Mouse (Mus musculus) liver, embryonic 16.5 days (tissue): ENCODE results near the gene Abhd14b. TPM values are rescaled to one million over a fixed set of nuclear protein-coding genes. Genes with fewer than 3 reads are reported as not detected.

ENCODE experiments used
- ATAC-seq: fragments of 200-750 bp; cut with Nextera tagmentation; 2 replicates; pipeline ENCODE4 v1.8.0; 2017; ENCODE audit warnings: low read depth, mild to moderate bottlenecking, moderate number of reproducible peaks, moderate library complexity
- H3K27ac ChIP-seq: fragments of 300-500 bp; sonication (generic); 2 replicates; pipeline ENCODE4 v1.5.1; 2014; ENCODE audit warnings: mild to moderate bottlenecking, low read length
- H3K27me3 ChIP-seq: fragments of 300-500 bp; sonication (generic); 2 replicates; pipeline ENCODE4 v1.6.1; 2014; ENCODE audit warnings: low read depth, low read length, mixed read lengths; ENCODE audit not compliant: control insufficient read depth, insufficient read depth
- H3K36me3 ChIP-seq: fragments of 300-500 bp; sonication (generic); 2 replicates; pipeline ENCODE4 v1.6.1; 2014; ENCODE audit warnings: mild to moderate bottlenecking; ENCODE audit not compliant: control insufficient read depth, insufficient read depth
- H3K4me1 ChIP-seq: fragments of 300-500 bp; sonication (generic); 2 replicates; pipeline ENCODE4 v1.6.1; 2014; ENCODE audit warnings: low read depth, low read length, mixed read lengths; ENCODE audit not compliant: control insufficient read depth
- H3K4me2 ChIP-seq: fragments of 300-500 bp; sonication (generic); 2 replicates; pipeline ENCODE4 v1.6.1; 2014; ENCODE audit warnings: low read depth, low read length, mixed read lengths
- H3K4me3 ChIP-seq: fragments of 300-500 bp; sonication (generic); 2 replicates; pipeline ENCODE4 v1.5.1; 2014; ENCODE audit warnings: low read depth, mild to moderate bottlenecking, low read length
- H3K9ac ChIP-seq: fragments of 300-500 bp; sonication (generic); 2 replicates; pipeline ENCODE4 v1.6.1; 2014; ENCODE audit warnings: low read depth, low read length
- H3K9me3 ChIP-seq: fragments of 300-500 bp; sonication (generic); replicated peaks from 2 replicates; pipeline ENCODE4 v1.6.1; 2016; ENCODE audit warnings: low read length; ENCODE audit not compliant: control insufficient read depth
- WGBS: fragments of 180-500 bp; shearing (Covaris S2); extraction: QIAGEN DNeasy Blood & Tissue Kit; methylation state at CpG from one replicate; pipeline ENCODE4 v1.1.7; 2014; ENCODE audit not compliant: insufficient replicate concordance; 5-methylcytosine and 5-hydroxymethylcytosine counted together
- polyA plus RNA-seq: library from polyadenylated mRNA; unstranded; fragments of >200 nt; fragmentation: Nextera tagmentation; extraction: Ambion mirVana; gene quantifications from 2 replicates; pipeline ENCODE4 v1.2.1, GENCODE M21; 2015

The Abhd14b gene
- polyA plus RNA-seq, 1 experiment from 2014 or later = 37.5 TPM

DNA sequence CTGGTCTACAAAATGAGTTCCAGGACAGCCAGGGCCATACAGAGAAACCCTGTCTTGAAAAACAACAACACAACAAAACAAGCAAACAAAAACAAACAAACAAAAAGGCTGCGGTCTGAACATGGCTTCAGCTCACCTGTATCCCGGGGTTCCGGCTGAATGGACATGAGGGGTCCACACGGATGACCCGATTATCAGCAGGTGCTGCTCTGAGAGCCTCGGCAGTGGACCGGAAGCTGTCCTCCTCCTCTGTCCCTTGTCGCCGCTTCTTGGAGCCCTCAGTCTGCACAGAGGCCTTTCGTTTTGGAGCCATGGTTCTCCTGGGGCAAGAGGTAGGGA is 28.4 kb downstream of the Abhd14b start, which contains the start of gene Rrp9:
Gene Rrp9 (plus strand): TSS at position 301 of the 339 bp plus-strand sequence.
- Histone ChIP-seq H3K36me3 (no peaks in the 10 kb centered on the region; the same call in 1 of the 2 replicates), H3K9ac (peak within 1 kb of the TSS; percentile 39), H3K27ac (peak within 1 kb of the TSS; percentile 7; the same call in 1 of the 2 replicates), H3K4me3 (peak within 1 kb of the TSS; percentile 16; the same call in 1 of the 2 replicates), H3K4me2 (peak within 1 kb of the TSS; percentile 91), H3K4me1 (peaks cover 30% of the 10 kb centered on the region), H3K27me3 (no peaks in the 10 kb centered on the region), H3K9me3 (no peaks in the 10 kb centered on the region)
- ATAC-seq = no peak
- WGBS = 56% methylated on average over 10 of the region's 10 CpGs

DNA sequence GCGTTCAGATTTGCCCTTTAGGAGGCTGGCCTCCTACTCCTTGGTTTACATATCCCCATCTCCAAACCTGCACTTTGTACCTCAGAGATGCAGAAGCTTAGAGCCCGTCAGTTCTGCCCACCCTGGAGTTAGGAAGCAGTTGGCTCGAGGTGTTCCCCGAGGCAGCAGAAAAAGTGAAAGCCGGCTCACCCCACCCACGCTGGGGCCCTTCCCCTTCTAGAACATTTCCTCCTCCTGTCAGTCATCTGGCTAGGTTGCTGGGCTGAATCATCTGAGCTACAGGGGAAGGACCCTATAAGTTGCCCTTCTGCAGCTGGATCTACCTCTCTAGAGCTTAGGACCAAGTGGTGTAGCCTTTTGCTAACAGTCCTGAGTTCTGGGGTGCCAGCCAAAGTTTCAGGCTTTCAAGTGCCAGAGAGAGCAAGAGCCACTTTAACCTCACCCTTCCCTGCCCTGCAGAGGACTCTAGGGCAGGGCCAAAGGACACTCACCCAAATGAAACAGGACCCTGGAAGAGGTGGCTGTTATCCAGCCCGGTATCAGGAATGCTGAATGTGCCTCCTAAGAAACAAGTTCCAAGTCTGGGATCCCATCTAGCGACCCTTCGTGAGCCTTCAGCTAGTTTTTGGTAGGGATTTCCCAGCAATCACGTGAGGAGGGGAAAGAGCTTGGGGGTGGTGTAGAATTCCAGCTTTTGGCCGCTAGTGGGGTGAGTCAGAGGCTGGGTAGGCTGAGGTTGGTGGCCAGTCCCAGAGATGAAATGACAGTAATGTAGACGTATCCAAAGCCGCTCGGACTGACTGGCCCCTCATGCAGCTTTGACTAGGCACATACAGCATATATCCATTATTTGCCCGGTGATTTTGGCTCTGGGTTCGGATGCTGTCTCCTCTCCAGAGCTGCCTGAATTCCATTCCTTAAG is 29.0 kb downstream of the Abhd14b start:
- H3K4me3 ChIP-seq = peak overlapping the region; percentile 16; the same call in 1 of the 2 replicates
- H3K9ac ChIP-seq = peak overlapping the region; percentile 39
- H3K27ac ChIP-seq = peak overlapping the region; percentile 7; the same call in 1 of the 2 replicates
- peaks cover 30% of the 10 kb centered on the region for H3K4me1 ChIP-seq
- 0 out of 2 replicates have a peak, but pooled peaks have one; percentile 0 for ATAC-seq
- H3K9me3 ChIP-seq = no peaks in the 10 kb centered on the region
- H3K36me3 ChIP-seq = no peaks in the 10 kb centered on the region; the same call in 1 of the 2 replicates
- no peaks in the 10 kb centered on the region for H3K27me3 ChIP-seq
- H3K4me2 ChIP-seq = peak overlapping the region; percentile 91
- 14% methylated on average over 16 of the region's 16 CpGs for WGBS

DNA sequence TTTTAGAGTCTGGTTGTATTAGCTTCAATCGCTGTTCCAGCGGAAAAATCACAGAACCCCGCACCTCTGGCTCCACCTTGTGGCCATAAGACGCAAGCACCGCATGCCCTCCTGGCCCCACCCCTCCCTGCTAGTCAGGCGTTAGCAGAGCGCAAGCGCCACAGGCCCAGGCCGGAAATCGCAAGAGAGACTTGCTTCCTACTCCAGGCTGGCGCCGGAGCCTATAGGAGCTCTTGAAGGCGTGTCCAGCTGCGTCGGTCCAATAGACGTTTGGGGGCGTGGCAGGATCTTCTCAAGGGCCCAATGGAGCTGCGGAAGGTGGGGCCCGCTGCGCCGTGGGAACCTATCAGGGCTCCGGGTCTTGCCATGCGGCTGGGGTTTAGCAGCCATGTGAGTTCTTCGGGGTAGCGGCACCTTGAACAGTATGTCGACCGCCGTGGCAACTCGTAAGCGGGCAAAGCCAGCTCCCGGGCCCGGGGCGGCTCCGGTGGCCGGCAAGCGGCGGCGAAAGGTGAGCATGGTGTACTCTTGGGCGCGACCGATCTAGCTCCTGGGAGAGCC is 29.7 kb downstream of the Abhd14b start, which contains the start of gene Parp3:
Gene Parp3 (minus strand): TSS at position 26 of the 561 bp plus-strand sequence.
- Histone ChIP-seq H3K9ac (peak within 1 kb of the TSS; percentile 46), H3K27ac (peak within 1 kb of the TSS; percentile 7; the same call in 1 of the 2 replicates), H3K9me3 (no peaks in the 10 kb centered on the region), H3K36me3 (no peaks in the 10 kb centered on the region; the same call in none of the 2 replicates), H3K4me1 (peaks cover 30% of the 10 kb centered on the region), H3K27me3 (no peaks in the 10 kb centered on the region), H3K4me3 (peak within 1 kb of the TSS; percentile 67), H3K4me2 (peak within 1 kb of the TSS; percentile 91)
- WGBS = under 1% methylated on average over 41 of the region's 41 CpGs
- ATAC-seq = peak; percentile 98

DNA sequence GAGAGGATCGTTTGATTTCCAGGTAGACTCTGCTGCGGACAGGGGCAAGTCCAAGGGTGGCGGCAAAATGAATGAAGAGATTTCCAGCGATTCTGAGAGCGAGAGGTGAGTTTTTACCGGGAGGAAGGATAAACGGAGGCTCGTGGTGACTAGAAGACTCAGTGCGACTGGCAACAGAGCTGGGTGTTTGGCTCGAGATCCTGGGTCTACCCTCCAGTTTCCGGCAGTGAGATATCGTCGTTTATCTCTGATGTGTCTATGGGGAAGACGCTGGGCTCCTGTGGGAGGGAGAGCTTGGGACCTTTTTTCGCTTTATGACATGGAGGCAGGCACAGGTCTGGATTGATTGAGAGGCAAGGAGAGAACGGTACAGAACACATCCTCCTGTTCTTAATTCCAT is 30.4 kb downstream of the Abhd14b start:
- Histone ChIP-seq H3K4me2 (peak overlapping the region; percentile 91), H3K36me3 (no peaks in the 10 kb centered on the region; the same call in none of the 2 replicates), H3K9ac (peak overlapping the region; percentile 46), H3K9me3 (no peaks in the 10 kb centered on the region), H3K4me3 (peak overlapping the region; percentile 67), H3K27ac (no peak overlapping the region), H3K4me1 (peaks cover 30% of the 10 kb centered on the region), H3K27me3 (no peaks in the 10 kb centered on the region)
- no peak for ATAC-seq
- under 1% methylated on average over 16 of the region's 16 CpGs for WGBS

DNA sequence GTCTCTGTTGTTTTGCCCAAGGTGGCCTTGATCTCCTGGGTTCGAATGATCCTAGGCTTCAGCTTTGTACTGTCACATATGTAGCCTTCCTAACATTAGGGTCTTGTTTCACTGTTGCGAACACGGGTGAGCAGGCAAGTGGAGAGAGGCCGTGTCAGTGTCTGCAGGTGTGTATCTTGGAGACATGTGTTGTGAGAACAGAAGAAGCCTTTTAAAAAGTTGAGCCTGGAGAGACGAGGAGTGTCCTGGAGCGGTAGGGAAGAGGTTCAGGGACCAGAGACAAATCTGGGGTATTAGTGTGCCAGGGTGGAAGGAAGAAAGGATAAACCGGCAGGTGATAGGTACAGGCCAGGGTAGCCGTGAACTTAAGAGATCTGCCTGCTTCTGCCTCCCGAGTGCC is 30.8 kb downstream of the Abhd14b start:
- H3K4me2 ChIP-seq = peak overlapping the region; percentile 91
- peak overlapping the region; percentile 67 for H3K4me3 ChIP-seq
- H3K27ac ChIP-seq = no peak overlapping the region
- H3K9ac ChIP-seq = peak overlapping the region; percentile 46; the same call in 1 of the 2 replicates
- 57% methylated on average over 9 of the region's 9 CpGs for WGBS
- ATAC-seq = no peak
- peaks cover 30% of the 10 kb centered on the region for H3K4me1 ChIP-seq
- H3K9me3 ChIP-seq = no peaks in the 10 kb centered on the region
- H3K36me3 ChIP-seq = no peaks in the 10 kb centered on the region; the same call in none of the 2 replicates
- H3K27me3 ChIP-seq = no peaks in the 10 kb centered on the region

DNA sequence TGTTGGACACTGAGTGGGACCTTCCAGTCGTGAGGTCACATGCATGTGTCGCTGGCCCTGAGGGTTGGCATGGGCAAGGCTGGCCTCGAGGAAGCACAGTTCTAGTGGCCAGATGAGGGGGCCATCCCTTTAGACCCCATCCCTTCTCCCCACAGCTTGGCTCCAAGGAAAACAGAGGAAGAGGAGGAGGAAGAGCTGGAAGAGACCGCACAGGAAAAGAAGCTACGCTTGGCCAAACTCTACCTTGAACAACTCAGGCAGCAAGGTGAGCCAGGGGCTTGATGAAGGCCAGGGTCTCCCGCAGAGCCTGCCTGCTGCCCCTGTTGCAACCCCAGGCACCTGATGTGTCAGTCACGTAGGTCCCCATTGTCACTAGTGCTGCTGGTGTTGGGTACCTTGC is 33.3 kb downstream of the Abhd14b start:
- no peak overlapping the region for H3K27ac ChIP-seq
- no peak overlapping the region for H3K4me3 ChIP-seq
- no peaks in the 10 kb centered on the region; the same call in none of the 2 replicates for H3K36me3 ChIP-seq
- no peak overlapping the region for H3K4me2 ChIP-seq
- 75% methylated on average over 7 of the region's 7 CpGs for WGBS
- no peak for ATAC-seq
- peaks cover 26% of the 10 kb centered on the region for H3K4me1 ChIP-seq
- no peaks in the 10 kb centered on the region for H3K9me3 ChIP-seq
- H3K27me3 ChIP-seq = no peaks in the 10 kb centered on the region
- no peak overlapping the region for H3K9ac ChIP-seq

DNA sequence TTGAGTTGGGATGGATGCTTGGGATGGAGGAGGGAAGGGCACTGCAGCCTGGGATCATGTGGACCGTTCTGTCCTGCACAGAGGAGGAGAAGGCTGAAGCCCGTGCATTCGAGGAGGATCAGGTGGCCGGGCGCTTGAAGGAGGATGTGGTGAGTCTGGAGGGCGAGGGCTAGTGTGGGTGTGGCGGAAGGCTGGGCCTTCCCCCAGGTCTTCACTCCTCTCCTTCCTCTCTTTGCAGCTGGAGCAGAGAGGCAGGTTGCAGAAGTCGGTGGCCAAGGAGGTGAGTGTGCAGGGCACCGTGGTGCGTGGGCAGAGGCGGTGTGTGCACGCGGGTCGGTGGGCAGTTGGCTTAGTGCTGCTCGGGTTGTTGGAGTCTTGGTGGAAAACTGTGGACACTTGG is 33.8 kb downstream of the Abhd14b start:
- H3K4me3 ChIP-seq = no peak overlapping the region
- H3K9me3 ChIP-seq = no peaks in the 10 kb centered on the region
- H3K27ac ChIP-seq = no peak overlapping the region
- ATAC-seq = no peak
- no peaks in the 10 kb centered on the region; the same call in none of the 2 replicates for H3K36me3 ChIP-seq
- no peak overlapping the region for H3K9ac ChIP-seq
- 64% methylated on average over 15 of the region's 15 CpGs for WGBS
- H3K4me1 ChIP-seq = peaks cover 20% of the 10 kb centered on the region
- no peaks in the 10 kb centered on the region for H3K27me3 ChIP-seq
- no peak overlapping the region for H3K4me2 ChIP-seq

DNA sequence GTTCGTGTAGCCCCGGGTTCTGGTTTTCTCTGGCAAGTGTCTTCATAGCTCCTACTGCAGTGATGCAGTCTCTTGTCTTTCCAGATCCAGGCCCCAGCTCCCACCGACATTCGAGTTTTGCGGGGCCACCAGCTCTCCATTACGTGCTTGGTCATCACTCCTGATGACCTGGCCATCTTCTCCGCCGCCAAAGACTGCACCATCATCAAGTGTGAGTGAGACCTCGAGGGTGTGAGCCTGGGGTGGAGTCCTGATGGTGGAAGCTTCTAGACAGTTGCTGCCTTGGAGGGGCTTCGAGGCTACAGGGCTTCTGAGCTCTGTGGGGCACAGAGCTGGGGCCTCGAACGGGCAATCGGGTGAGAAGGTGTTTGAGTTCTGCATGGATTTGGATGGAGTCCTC is 34.4 kb downstream of the Abhd14b start:
- peaks cover 14% of the 10 kb centered on the region for H3K4me1 ChIP-seq
- H3K4me3 ChIP-seq = no peak overlapping the region
- H3K27me3 ChIP-seq = no peaks in the 10 kb centered on the region
- ATAC-seq = no peak
- no peaks in the 10 kb centered on the region for H3K9me3 ChIP-seq
- H3K36me3 ChIP-seq = no peaks in the 10 kb centered on the region; the same call in none of the 2 replicates
- H3K4me2 ChIP-seq = no peak overlapping the region
- 75% methylated on average over 13 of the region's 13 CpGs for WGBS
- H3K9ac ChIP-seq = no peak overlapping the region
- H3K27ac ChIP-seq = no peak overlapping the region
